Mouse (Mus musculus) C2C12 (cell line): Measurements from ENCODE around the gene Agtrap.

ENCODE experiments used
- CTCF ChIP-seq: IDR thresholded peaks from one replicate; pipeline ENCODE4 v1.5.1; 2011; ENCODE audit not compliant: control insufficient read depth, insufficient read depth, insufficient read length
- FOSL1 ChIP-seq: IDR thresholded peaks from one replicate; pipeline ENCODE4 v1.8.0; 2011; ENCODE audit warnings: mild to moderate bottlenecking, low read length; ENCODE audit not compliant: poor library complexity, insufficient read depth, severe bottlenecking
- MAX ChIP-seq: IDR thresholded peaks from one replicate; pipeline ENCODE4 v1.6.1; 2011; ENCODE audit warnings: mild to moderate bottlenecking, control low read depth
- USF1 ChIP-seq: IDR thresholded peaks from one replicate; pipeline ENCODE4 v1.6.1; 2011; ENCODE audit warnings: low read depth, mild to moderate bottlenecking, control low read depth, moderate library complexity

DNA sequence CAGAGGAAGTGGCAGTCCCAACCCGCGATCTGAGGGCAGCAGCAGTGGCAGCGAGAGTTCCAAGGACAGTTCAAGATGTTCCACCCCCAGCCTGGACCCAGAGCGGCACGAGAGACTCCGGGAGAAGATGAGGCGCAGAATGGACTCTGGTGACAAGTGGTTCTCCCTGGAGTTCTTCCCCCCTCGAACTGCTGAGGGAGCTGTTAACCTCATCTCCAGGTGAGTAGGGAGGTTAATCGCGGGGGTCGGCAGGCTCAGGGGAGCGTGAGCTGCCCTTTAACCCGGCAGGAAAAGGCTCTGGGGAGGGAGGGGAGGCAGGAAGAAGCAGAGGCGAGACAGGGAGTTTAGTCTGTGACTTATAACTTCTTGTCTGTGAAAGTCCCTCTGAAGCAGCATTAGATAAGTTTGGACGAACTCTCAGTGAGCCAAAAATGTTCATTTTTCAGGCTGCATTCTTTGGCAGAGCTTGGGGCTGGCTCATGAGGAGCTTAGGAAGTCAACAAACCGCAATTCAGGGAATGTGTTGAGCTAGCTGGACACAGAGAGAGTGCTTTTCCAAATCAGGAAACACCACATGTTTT, 46.1 kb downstream of the Agtrap start:
- TF ChIP-seq USF1 = no peak
- TF ChIP-seq CTCF = no peak
- no peak for TF ChIP-seq FOSL1
- no peak for TF ChIP-seq MAX
